8 mouse cellular contexts compared by ENCODE assay signal in the genomic region with DNA sequence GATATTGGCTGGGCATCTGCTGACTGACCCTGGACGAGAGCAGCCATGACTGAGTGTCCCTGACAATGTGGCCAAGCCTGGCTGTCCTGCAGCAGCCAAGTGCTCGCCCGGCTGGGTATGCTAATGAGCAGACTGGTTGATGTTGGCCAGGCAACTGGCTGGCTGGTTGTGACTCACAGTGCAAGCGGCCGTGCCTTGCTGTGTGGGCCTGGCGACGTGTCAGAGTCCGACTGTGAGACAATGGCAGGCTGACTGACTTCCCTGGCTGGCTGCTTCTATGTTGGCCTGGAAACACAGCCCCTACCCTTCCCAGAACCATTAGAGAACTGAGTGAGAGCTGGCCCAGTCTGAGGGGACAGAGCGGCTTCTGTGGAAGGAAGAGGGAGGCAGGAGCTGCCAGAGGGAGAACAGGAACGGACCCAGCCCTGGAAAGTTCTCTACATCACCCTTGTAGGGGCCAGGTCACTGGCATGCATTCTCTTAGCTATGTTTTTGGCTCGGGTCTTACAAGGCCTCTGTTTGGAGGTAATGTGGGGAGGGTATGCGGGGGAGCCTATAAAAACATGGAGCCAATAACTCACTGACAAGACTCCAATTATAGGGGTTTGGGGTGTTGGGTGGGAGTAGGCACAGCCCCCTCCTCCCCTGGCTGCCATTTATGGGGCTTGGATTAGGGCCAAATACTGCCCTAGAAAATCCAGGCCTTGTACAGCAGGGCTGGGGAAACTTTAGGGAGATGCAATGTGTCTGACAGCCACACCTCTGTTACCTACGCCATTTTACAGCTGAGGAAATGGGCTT.
DNase-seq lines count a peak whose midpoint lies in the region; ATAC-seq lines count a peak whose summit lies in the region.

No protein-coding gene starts in this region.

- ATAC-seq in frontal cortex, adult (ENCODE audit: low TSS enrichment) = peak; percentile 88

- peak; percentile 85 for DNase-seq in 3134 (ENCODE audit: extremely low read depth, insufficient read length, low spot score)
- peak; percentile 72 for DNase-seq in cerebellum, adult 8-10 months
- peak; percentile 45 to 59 for DNase-seq in heart, postnatal 36 days
- peak; percentile 63 to 83 for DNase-seq in layer of hippocampus, adult 18-20 months (ENCODE audit: low spot score in 2 of 2)
- DNase-seq in lung, postnatal 10 days = peak; percentile 89
- peak; percentile 90 to 92 for DNase-seq in right cerebral cortex, postnatal 10 days (ENCODE audit: low spot score in 2 of 2)
- DNase-seq in natural killer cell, adult 2 months (ENCODE audit: low spot score in 2 of 2) = no peak

- intact Hi-C loops in heart, postnatal 36 days (cut with DNase I) = no loop called here

Comparison
In these comparisons a context has a peak if more than half of its experiments do, and no peak if none do; other contexts are left out.
1. DNase-seq: peak in 3134 (single experiment), cerebellum, adult 8-10 months (single experiment), heart, postnatal 36 days (2 of 2), layer of hippocampus, adult 18-20 months (2 of 2), lung, postnatal 10 days (single experiment) and right cerebral cortex, postnatal 10 days (2 of 2); none in natural killer cell, adult 2 months (0 of 2).